In genomic region chr19:5809712-5810089, GRCm38 (mm10) we compare ENCODE assay signal across 10 mouse cellular contexts. TPM values are rescaled to one million over a fixed set of nuclear protein-coding genes. Genes with fewer than 3 reads are reported as not detected.
DNase-seq lines count a peak whose midpoint lies in the region; ATAC-seq and TF ChIP-seq lines count a peak whose summit lies in the region.
"Had no signal": no experiment of that assay in that cellular context is flagged by ENCODE, and none has a peak within 500 bp of the region (broad histone marks: within the 10 kb centered on the region; RNA-seq: fewer than 3 reads in every experiment).

No protein-coding gene starts in this region.

- ATAC-seq in hindbrain, embryonic 11.5 days (ENCODE audit: low FRiP score), result no peak
- no peak for ATAC-seq in hindbrain, embryonic 13.5 days (ENCODE audit: low FRiP score)
- ATAC-seq in midbrain, embryonic 15.5 days (replicated peaks), result no peak

- H3K36me3 ChIP-seq in hindbrain, embryonic 10.5 days, result no peaks in the 10 kb centered on the region
- H3K36me3 ChIP-seq in hindbrain, embryonic 11.5 days (ENCODE audit: control insufficient read depth, insufficient read depth, low read length), result no peaks in the 10 kb centered on the region
- no peaks in the 10 kb centered on the region for H3K36me3 ChIP-seq in hindbrain, embryonic 13.5 days
- no peaks in the 10 kb centered on the region for H3K36me3 ChIP-seq in midbrain, embryonic 15.5 days (replicated peaks)
- H3K36me3 ChIP-seq: G1E had no signal

- no peaks in the 10 kb centered on the region for H3K9me3 ChIP-seq in hindbrain, embryonic 10.5 days
- no peaks in the 10 kb centered on the region for H3K9me3 ChIP-seq in hindbrain, embryonic 11.5 days (ENCODE audit: control insufficient read depth, low read length)
- no peaks in the 10 kb centered on the region for H3K9me3 ChIP-seq in hindbrain, embryonic 13.5 days
- no peaks in the 10 kb centered on the region for H3K9me3 ChIP-seq in midbrain, embryonic 15.5 days
- H3K9me3 ChIP-seq: G1E; megakaryocyte, embryonic 14.5 days had no signal

- no peak overlapping the region for H3K4me3 ChIP-seq in hindbrain, embryonic 10.5 days
- H3K4me3 ChIP-seq in hindbrain, embryonic 11.5 days (ENCODE audit: low read depth, low read length), result no peak overlapping the region
- no peak overlapping the region for H3K4me3 ChIP-seq in bone marrow macrophage, adult 2 months (ENCODE audit: insufficient read depth, low read length)
- no peak overlapping the region for H3K4me3 ChIP-seq in hindbrain, embryonic 13.5 days
- no peak overlapping the region for H3K4me3 ChIP-seq in midbrain, embryonic 15.5 days

- H3K4me2 ChIP-seq in hindbrain, embryonic 11.5 days (replicated peaks; ENCODE audit: low read depth, low read length), result no peak overlapping the region
- no peak overlapping the region for H3K4me2 ChIP-seq in hindbrain, embryonic 13.5 days
- H3K4me2 ChIP-seq in midbrain, embryonic 15.5 days, result no peak overlapping the region

- H3K27ac ChIP-seq in hindbrain, embryonic 10.5 days, result peak overlapping the region; percentile 88
- H3K27ac ChIP-seq in hindbrain, embryonic 11.5 days (ENCODE audit: low read depth, low read length), result no peak overlapping the region
- H3K27ac ChIP-seq in bone marrow macrophage, adult 2 months (ENCODE audit: insufficient read depth, low read depth, low read length), result peak overlapping the region; percentile 98
- H3K27ac ChIP-seq in hindbrain, embryonic 13.5 days, result peak overlapping the region; percentile 97
- H3K27ac ChIP-seq in midbrain, embryonic 15.5 days, result peak overlapping the region; percentile 92

- no peaks in the 10 kb centered on the region for H3K27me3 ChIP-seq in hindbrain, embryonic 10.5 days (ENCODE audit: insufficient read depth, poor library complexity, severe bottlenecking)
- no peaks in the 10 kb centered on the region for H3K27me3 ChIP-seq in hindbrain, embryonic 11.5 days (ENCODE audit: control insufficient read depth, insufficient read depth, low read length)
- H3K27me3 ChIP-seq in hindbrain, embryonic 13.5 days, result no peaks in the 10 kb centered on the region
- H3K27me3 ChIP-seq in midbrain, embryonic 15.5 days (replicated peaks), result no peaks in the 10 kb centered on the region
- H3K27me3 ChIP-seq: megakaryocyte, embryonic 14.5 days had no signal

- no peak overlapping the region for H3K9ac ChIP-seq in hindbrain, embryonic 11.5 days (ENCODE audit: low read depth, low read length)
- no peak overlapping the region for H3K9ac ChIP-seq in hindbrain, embryonic 13.5 days
- H3K9ac ChIP-seq in midbrain, embryonic 15.5 days, result no peak overlapping the region

- no peak for TF ChIP-seq CTCF in bone marrow macrophage, adult 2 months (IDR thresholded peaks at IDR 0.05; ENCODE audit: low read depth, low read length)

- no peak for DNase-seq in hindbrain, embryonic 10.5 days (ENCODE audit: low spot score)
- no peak for DNase-seq in hindbrain, embryonic 11.5 days (ENCODE audit: low spot score)
- no peak for DNase-seq in layer of hippocampus, adult 11-12 months (ENCODE audit: low spot score)
- DNase-seq in ovary, adult 18-20 months (ENCODE audit: low spot score), result no peak
- no peak for DNase-seq in spleen, adult 18-20 months

- WGBS in hindbrain, embryonic 10.5 days, result 50% methylated on average over 7 of the region's 7 CpGs
- 52% methylated on average over 7 of the region's 7 CpGs for WGBS in hindbrain, embryonic 11.5 days
- 55% methylated on average over 7 of the region's 7 CpGs for WGBS in hindbrain, embryonic 13.5 days
- 58% methylated on average over 7 of the region's 7 CpGs for WGBS in midbrain, embryonic 15.5 days

- TF ChIP-seq POLR2A in bone marrow macrophage, adult 2 months (IDR thresholded peaks at IDR 0.05; ENCODE audit: borderline replicate concordance, low read depth, low read length), result no peak

- peaks cover 92% of the 10 kb centered on the region for H3K4me1 ChIP-seq in hindbrain, embryonic 10.5 days (replicated peaks)
- H3K4me1 ChIP-seq in hindbrain, embryonic 11.5 days (replicated peaks; ENCODE audit: control insufficient read depth, insufficient read depth, low read length), result peaks cover 23% of the 10 kb centered on the region
- peaks cover 86% of the 10 kb centered on the region for H3K4me1 ChIP-seq in bone marrow macrophage, adult 2 months (ENCODE audit: control insufficient read depth, insufficient read depth, low read length)
- H3K4me1 ChIP-seq in hindbrain, embryonic 13.5 days (replicated peaks), result peaks cover 78% of the 10 kb centered on the region
- H3K4me1 ChIP-seq in midbrain, embryonic 15.5 days, result peaks cover 51% of the 10 kb centered on the region

RNA-seq across cellular contexts. Expression of gene Scyl1, which starts 38.5 kb away (rescaled TPM):
- 68.2 and 69.5 TPM in 2 replicates for polyA plus RNA-seq in hindbrain, embryonic 10.5 days (2016; fragmentation: Nextera tagmentation; extraction: Ambion mirVana)
- 47.2 and 55.7 TPM in 2 replicates for polyA plus RNA-seq in hindbrain, embryonic 11.5 days (2014; fragmentation: Nextera tagmentation; extraction: Ambion mirVana)
- 46.7 and 48.3 TPM in 2 replicates for polyA plus RNA-seq in bone marrow macrophage, adult 2 months (2012; ENCODE audit: insufficient read depth, insufficient read length, missing spikeins)
- 67.6 and 72.4 TPM in 2 replicates for polyA plus RNA-seq in hindbrain, embryonic 13.5 days (2015; fragmentation: Nextera tagmentation; extraction: Ambion mirVana)
- 87.6 and 94.7 TPM in 2 replicates for polyA plus RNA-seq in midbrain, embryonic 15.5 days (2015; fragmentation: Nextera tagmentation; extraction: Ambion mirVana)
